Mouse (Mus musculus) ovary, postnatal 10 days (tissue): ENCODE data around the gene Tnp1.

Experiments
- DNase-seq: peaks from one replicate; pipeline ENCODE4 v3.0.0; 2022; ENCODE audit warnings: low spot score

Gene Tnp1

DNA sequence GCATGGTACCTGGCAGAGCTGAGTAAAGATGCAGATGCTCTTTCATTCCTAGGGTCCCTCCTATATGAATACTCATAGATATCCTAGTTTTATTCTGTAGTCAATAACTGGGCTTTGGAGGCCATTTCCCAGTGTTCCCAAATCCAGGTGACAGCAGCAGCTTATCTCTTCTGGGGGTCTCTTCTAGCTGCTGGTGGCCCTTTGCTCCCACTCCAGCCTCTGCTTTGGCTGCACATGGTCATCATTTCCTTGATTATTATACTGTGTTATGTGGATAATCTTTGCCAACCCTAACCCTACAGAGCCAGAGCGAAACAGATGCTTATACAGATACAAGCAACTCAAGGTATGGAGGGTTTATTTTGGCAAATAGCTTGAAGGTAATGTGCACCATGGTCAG, 8.9 kb downstream of the Tnp1 start:
- DNase-seq = no peak

DNA sequence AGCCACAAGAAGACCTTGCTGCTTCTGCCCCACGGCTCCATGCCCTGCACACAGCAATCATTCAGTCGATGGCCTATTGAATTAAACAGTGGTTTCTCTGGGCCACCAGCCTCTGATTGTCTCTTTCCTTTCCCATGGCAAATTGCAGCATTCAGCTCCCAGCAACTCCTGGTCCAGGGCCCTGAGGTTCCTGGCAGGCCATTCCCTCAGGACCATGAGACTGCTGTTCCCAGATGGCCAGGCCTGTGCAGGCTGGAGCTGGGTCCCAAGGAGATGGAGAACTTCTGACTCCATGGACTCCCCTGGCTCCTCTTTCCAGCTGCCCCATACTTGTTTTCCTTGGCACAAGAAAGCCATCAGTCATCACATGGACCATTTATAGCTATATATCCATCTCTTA, 10.8 kb downstream of the Tnp1 start:
- no peak for DNase-seq

DNA sequence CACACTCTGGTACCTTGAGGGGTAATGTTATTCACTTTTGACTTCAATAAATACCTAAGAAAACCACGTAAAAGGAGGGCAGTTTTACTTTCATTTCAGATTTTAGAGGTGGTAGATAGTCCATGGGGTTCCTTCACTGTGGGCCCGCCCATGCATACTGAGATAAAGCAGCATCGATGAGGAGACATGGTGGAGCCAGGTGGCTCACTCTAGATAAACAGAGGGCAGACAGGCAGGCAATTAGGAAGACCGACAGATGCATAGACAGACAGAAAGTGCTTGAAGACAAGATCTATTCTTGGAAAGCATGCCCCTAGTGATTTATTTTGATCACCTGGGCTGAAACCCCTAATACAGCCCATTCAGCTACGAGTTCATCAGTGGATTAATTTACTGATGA, 13.1 kb downstream of the Tnp1 start:
- no peak for DNase-seq

DNA sequence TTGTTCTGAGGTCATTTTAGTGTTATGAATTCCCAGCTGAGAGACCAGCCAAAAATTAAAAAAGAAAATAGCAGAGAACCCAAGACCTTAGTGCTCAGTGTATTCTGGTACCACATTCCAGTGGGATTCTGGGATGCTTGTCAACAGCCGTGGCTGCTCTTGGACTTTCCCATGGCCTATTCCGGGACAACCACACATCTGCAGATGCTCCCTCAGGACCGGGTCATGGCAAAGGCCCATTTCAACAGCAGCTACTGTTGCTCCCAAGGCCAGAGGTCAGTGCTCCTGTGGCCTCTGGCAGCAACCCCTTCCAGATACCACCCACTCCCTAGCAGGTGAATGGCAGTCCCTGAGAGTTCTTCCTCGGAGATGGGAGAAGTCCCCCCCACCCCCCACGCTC, 13.7 kb downstream of the Tnp1 start:
- no peak for DNase-seq

GRCm38 (mm10) chr1:72994751-72995528, 20.8 kb downstream of the Tnp1 start:
- no peak for DNase-seq

DNA sequence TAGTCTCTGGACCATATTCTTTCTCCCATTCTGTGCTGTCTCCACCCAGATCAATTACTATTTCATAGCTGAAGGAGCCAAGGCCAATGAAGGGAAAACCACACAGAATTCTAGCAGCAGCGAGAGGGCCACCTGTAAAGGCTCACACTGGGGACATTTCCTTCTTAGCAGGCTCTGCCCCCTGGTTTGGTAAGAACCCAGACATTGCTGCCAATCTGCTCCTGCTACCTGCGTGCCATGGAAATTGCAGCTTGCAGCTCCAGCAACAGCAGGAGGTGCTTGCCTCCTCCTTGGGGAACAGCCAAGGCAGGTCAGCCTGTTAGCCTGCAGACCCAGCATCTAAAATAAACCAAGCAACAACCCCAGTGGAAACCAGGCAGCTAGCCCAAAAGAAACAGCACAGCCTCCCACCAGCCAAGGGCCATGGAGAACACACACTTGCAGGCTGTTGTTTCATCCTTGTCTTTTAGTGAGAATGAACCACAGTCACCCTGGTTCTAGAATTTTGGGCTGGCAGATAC, 22.7 kb downstream of the Tnp1 start:
- DNase-seq = no peak

GRCm38 (mm10) chr1:72992209-72992608, 23.5 kb downstream of the Tnp1 start:
- no peak for DNase-seq

- no peak for DNase-seq
Observed at GRCm38 (mm10) chr1:72988904-72989303, 26.8 kb downstream of the Tnp1 start.

DNA sequence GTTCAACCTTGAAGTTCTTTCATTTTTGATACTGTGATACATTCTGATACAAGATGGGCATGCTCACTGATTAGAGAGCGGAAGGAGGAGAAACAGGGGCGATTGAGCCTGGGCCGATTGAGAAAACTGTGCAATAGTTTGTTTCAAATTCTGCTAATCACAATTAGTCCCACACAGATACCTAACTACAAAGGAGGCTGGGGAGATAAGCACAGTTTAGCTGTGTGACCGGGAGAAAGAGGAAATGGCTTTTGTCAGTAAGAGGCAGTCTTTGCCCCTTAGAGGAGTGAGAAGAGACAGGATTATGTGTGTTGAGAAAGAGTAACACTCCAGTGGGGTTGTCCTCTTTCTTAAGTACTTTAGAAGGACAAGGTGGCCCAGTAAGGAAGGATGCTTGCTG, 29.0 kb downstream of the Tnp1 start:
- DNase-seq = no peak

- DNase-seq = no peak
Observed at GRCm38 (mm10) chr1:72978956-72979355, 36.8 kb downstream of the Tnp1 start.

- DNase-seq = no peak
Observed at GRCm38 (mm10) chr1:72974226-72974625, 41.5 kb downstream of the Tnp1 start.

- DNase-seq = no peak
Observed at GRCm38 (mm10) chr1:72970461-72970860, 45.2 kb downstream of the Tnp1 start.

DNA sequence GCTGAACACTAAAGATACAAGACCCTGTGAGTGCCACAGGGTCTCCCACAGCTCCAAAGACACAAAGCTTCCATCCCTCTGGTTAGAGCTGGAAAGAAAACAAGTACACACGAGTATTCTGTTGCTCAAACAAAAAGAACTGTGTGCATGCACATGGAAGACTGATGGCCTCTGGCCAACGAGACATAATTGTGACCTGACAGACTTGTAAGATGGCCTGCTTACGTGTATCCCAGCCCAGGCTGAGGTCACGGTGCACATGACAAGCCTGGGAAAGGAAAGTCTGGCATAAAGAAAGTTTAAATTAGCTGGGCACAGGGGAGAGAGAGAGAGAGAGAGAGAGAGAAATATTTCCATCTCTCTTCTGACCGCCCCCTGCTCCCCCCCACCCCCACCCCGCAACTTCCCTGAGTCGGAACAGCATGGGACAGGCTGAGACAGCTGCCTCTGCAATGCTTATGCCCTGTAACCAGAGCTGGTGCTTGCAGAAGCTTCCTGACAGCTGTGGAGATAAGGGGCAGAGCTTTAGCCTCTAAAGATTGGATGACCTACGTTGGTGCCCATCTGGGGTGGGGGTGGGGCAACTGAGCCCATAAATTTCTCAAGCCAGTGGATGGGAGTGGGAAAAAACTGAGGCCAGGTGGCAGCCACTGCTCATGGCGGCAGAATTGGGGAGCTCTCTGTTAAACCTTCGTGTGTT, 46.4 kb downstream of the Tnp1 start:
- DNase-seq = no peak

DNA sequence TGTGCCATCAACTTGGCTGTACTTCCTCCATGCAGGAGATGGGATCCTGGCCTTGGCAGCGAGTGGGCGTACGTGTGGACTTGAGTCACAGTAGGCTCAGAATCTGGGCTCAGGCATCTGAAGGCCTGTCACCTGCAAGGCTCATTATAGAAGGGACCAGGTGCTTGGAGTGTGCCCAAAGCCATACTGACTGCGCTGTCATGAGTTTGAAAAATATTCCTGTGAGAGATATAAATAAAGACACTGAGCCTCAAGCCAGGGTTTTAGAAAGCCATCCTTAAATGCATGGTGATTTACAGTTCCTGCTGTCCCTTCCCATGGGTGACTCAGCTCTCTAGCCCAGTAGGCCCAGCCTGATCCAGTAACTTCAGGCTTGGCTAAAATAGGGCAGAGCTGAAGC, 49.3 kb downstream of the Tnp1 start:
- DNase-seq = no peak
